ENCODE assay signal across 20 mouse cellular contexts in genomic region chr1:188330406-188330805, GRCm38 (mm10).
"Had no signal": no experiment of that assay in that cellular context is flagged by ENCODE, and none has a peak within 500 bp of the region (broad histone marks: within the 10 kb centered on the region; RNA-seq: fewer than 3 reads in every experiment).

No protein-coding gene starts in this region.

- H3K9me3 ChIP-seq: limb, embryonic 10.5 days; limb, embryonic 13.5 days; liver, embryonic 13.5 days; midbrain, embryonic 12.5 days; neural tube, embryonic 13.5 days had no signal

- DNase-seq: kidney, adult 18-20 months; kidney, adult 9 months; kidney, postnatal 25 days; layer of hippocampus, adult 9-11 months; liver; liver, embryonic 13.5 days; lung, embryonic 14.5 days; thymus, adult 2 months; thymus, postnatal 14 days; thymus, postnatal 4 days had no signal

- H3K27ac ChIP-seq: kidney, postnatal 0 days; layer of hippocampus, adult 2 months; limb, embryonic 10.5 days; limb, embryonic 13.5 days; liver, embryonic 13.5 days; macrophage; midbrain, embryonic 12.5 days; neural tube, embryonic 13.5 days had no signal

- H3K4me1 ChIP-seq: limb, embryonic 13.5 days; liver, embryonic 13.5 days; midbrain, embryonic 12.5 days; neural tube, embryonic 13.5 days had no signal

- H3K36me3 ChIP-seq: limb, embryonic 10.5 days; limb, embryonic 13.5 days; liver, embryonic 13.5 days; midbrain, embryonic 12.5 days; neural tube, embryonic 13.5 days had no signal

- H3K27me3 ChIP-seq: limb, embryonic 13.5 days; liver, embryonic 13.5 days; midbrain, embryonic 12.5 days; neural tube, embryonic 13.5 days had no signal

- ATAC-seq: lung, postnatal 0 days; midbrain, embryonic 16.5 days had no signal

- H3K9ac ChIP-seq: limb, embryonic 13.5 days; liver, embryonic 13.5 days; lung, embryonic 14.5 days; midbrain, embryonic 12.5 days; neural tube, embryonic 13.5 days had no signal

- H3K4me3 ChIP-seq: layer of hippocampus, adult 2 months; limb, embryonic 10.5 days; limb, embryonic 13.5 days; liver, embryonic 13.5 days; midbrain, embryonic 12.5 days; myocyte; neural tube, embryonic 13.5 days had no signal

- H3K4me2 ChIP-seq: limb, embryonic 13.5 days; liver, embryonic 13.5 days; lung, embryonic 14.5 days; midbrain, embryonic 12.5 days; neural tube, embryonic 13.5 days had no signal
